Mouse (Mus musculus): Measurements from ENCODE around the gene Exosc3.
A peak's percentile ranks its signal among the peaks of the same experiment; 100 is the strongest.

The Exosc3 gene

GRCm38 (mm10) chr4:45279981-45280548 is 62.5 kb downstream of the Exosc3 start:
- DNase-seq (ENCODE audit: low read depth), result peak; percentile 71

GRCm38 (mm10) chr4:45279292-45279691 is 63.2 kb downstream of the Exosc3 start:
- DNase-seq (ENCODE audit: low read depth), result no peak

- no peak for DNase-seq (ENCODE audit: low read depth)
Measured at GRCm38 (mm10) chr4:45275770-45276169, 66.8 kb downstream of the Exosc3 start.

GRCm38 (mm10) chr4:45271041-45271452 is 71.5 kb downstream of the Exosc3 start:
- no peak for DNase-seq (ENCODE audit: low read depth)

- peak; percentile 38 for DNase-seq (ENCODE audit: low read depth)
Measured at GRCm38 (mm10) chr4:45267883-45268282, 74.6 kb downstream of the Exosc3 start.

Measured in 416B (cell line).